Mouse (Mus musculus): ENCODE results near the gene Med12l.

GRCm38 (mm10) chr3:59102146-59102545, 96.5 kb downstream of the Med12l start:
- TF ChIP-seq POLR2A (IDR thresholded peaks at IDR 0.05; ENCODE audit: insufficient read depth, low read depth, low read length) (no peak), CTCF (IDR thresholded peaks at IDR 0.05) (no peak)

Data from heart, adult 2 months (tissue).